Mouse (Mus musculus) MEL (cell line): ENCODE data around the gene Nop10. TPM values are rescaled to one million over a fixed set of nuclear protein-coding genes. Genes with fewer than 3 reads are reported as not detected.

ENCODE experiments used
- DNase-seq: peaks from one replicate; pipeline ENCODE4 v3.0.0; 2011; ENCODE audit warnings: low read depth, low spot score
- H3K27ac ChIP-seq: 2 replicates; pipeline ENCODE4 v1.5.1; 2012; ENCODE audit warnings: low read depth, mild to moderate bottlenecking, control low read depth, low read length, moderate library complexity; ENCODE audit not compliant: control insufficient read depth
- H3K27me3 ChIP-seq, 2 experiments: fragments of 150-350 bp in 1 of 2; sonication (generic) in 1 of 2; 2 replicates each; pipeline ENCODE4 v1.6.1; 2012; ENCODE audit warnings: low read length in 2 of 2, mild to moderate bottlenecking in 2 of 2, improper control_type of control experiment in 1 of 2, moderate library complexity in 1 of 2; ENCODE audit not compliant: insufficient read depth in 2 of 2, control insufficient read depth in 1 of 2
- H3K36me3 ChIP-seq, 2 experiments: 2 replicates each; pipeline ENCODE4 v1.6.1; 2012 to 2014; ENCODE audit warnings: low read length in 2 of 2, improper control_type of control experiment in 1 of 2, inconsistent platforms in 1 of 2, mild to moderate bottlenecking in 1 of 2; ENCODE audit not compliant: insufficient read depth in 2 of 2, control insufficient read depth in 1 of 2
- H3K4me1 ChIP-seq, 2 experiments: fragments of 150-350 bp in 1 of 2; sonication (generic) in 1 of 2; 2 replicates each; pipeline ENCODE4 v1.6.1; 2012; ENCODE audit warnings: low read length in 2 of 2, improper control_type of control experiment in 1 of 2, mild to moderate bottlenecking in 1 of 2; ENCODE audit not compliant: insufficient read depth in 2 of 2, control insufficient read depth in 1 of 2
- H3K4me3 ChIP-seq, 2 experiments: fragments of 150-350 bp in 1 of 2; sonication (generic) in 1 of 2; 2 replicates each; pipeline ENCODE4 v1.5.1; 2012; ENCODE audit warnings: low read depth in 2 of 2, low read length in 2 of 2, mild to moderate bottlenecking in 2 of 2, moderate library complexity in 2 of 2, control low read depth in 1 of 2, improper control_type of control experiment in 1 of 2; ENCODE audit not compliant: control insufficient read depth in 1 of 2, insufficient read depth in 1 of 2
- H3K79me2 ChIP-seq: 2 replicates; pipeline ENCODE4 v1.6.1; 2012; ENCODE audit warnings: mild to moderate bottlenecking, low read length, moderate library complexity; ENCODE audit not compliant: control insufficient read depth, poor library complexity, insufficient read depth
- H3K9ac ChIP-seq: 2 replicates; pipeline ENCODE4 v1.6.1; 2012; ENCODE audit warnings: low read depth, mild to moderate bottlenecking, control low read depth, low read length, moderate library complexity; ENCODE audit not compliant: control insufficient read depth, poor library complexity, severe bottlenecking
- H3K9me3 ChIP-seq: fragments of 150-350 bp; sonication (generic); replicated peaks from 2 replicates; pipeline ENCODE4 v1.6.1; 2012; ENCODE audit warnings: mild to moderate bottlenecking, low read length, improper control_type of control experiment, moderate library complexity; ENCODE audit not compliant: insufficient read depth
- BHLHE40 ChIP-seq: IDR thresholded peaks from 2 replicates; pipeline ENCODE4 v1.6.1; 2012; ENCODE audit warnings: low read depth, mild to moderate bottlenecking, inconsistent platforms, low read length, improper control_type of control experiment, borderline replicate concordance
- CTCF ChIP-seq, 3 experiments: IDR thresholded peaks in 2 of 3; conservative IDR thresholded peaks in 1 of 3; 2 replicates each; pipeline ENCODE4 v1.5.1; 2011 to 2012; ENCODE audit warnings: low read length in 3 of 3, low read depth in 2 of 3, mild to moderate bottlenecking in 2 of 3, improper control_type of control experiment in 1 of 3, inconsistent platforms in 1 of 3, mixed read lengths in 1 of 3, moderate library complexity in 1 of 3; ENCODE audit not compliant: control insufficient read depth in 1 of 3, insufficient read depth in 1 of 3, poor library complexity in 1 of 3, severe bottlenecking in 1 of 3
- E2F4 ChIP-seq: IDR thresholded peaks from 2 replicates; pipeline ENCODE4 v1.6.1; 2011; ENCODE audit warnings: low read depth, low read length, improper control_type of control experiment, borderline replicate concordance
- ELF1 ChIP-seq: IDR thresholded peaks from 2 replicates; pipeline ENCODE4 v1.6.1; 2014; ENCODE audit warnings: low read depth, mild to moderate bottlenecking, inconsistent platforms, low read length, improper control_type of control experiment, moderate library complexity
- HCFC1 ChIP-seq: IDR thresholded peaks from 2 replicates; pipeline ENCODE4 v1.6.1; 2012; ENCODE audit warnings: low read depth, mild to moderate bottlenecking, inconsistent platforms, low read length, improper control_type of control experiment, moderate library complexity
- MAFK ChIP-seq: IDR thresholded peaks from 2 replicates; pipeline ENCODE4 v1.6.1; 2011; ENCODE audit warnings: low read depth, mild to moderate bottlenecking, low read length, improper control_type of control experiment, borderline replicate concordance
- MAX ChIP-seq: IDR thresholded peaks from 2 replicates; pipeline ENCODE4 v1.6.1; 2011; ENCODE audit warnings: low read length, improper control_type of control experiment
- MEF2A ChIP-seq: IDR thresholded peaks from 2 replicates; pipeline ENCODE4 v1.6.1; 2014; ENCODE audit warnings: low read depth, mild to moderate bottlenecking, inconsistent platforms, low read length, improper control_type of control experiment; ENCODE audit not compliant: poor library complexity, insufficient replicate concordance, severe bottlenecking; ENCODE audit errors: extremely low read depth
- NRF1 ChIP-seq: IDR thresholded peaks from 2 replicates; pipeline ENCODE4 v1.6.1; 2014; ENCODE audit warnings: low read depth, mild to moderate bottlenecking, inconsistent platforms, low read length, improper control_type of control experiment, moderate library complexity; ENCODE audit not compliant: poor library complexity, insufficient read depth, severe bottlenecking
- POLR2A ChIP-seq, 2 experiments: IDR thresholded peaks; 2 replicates each; pipeline ENCODE4 v1.6.1; 2011 to 2012; ENCODE audit warnings: low read length in 2 of 2, mild to moderate bottlenecking in 2 of 2, control low read depth in 1 of 2, improper control_type of control experiment in 1 of 2, low read depth in 1 of 2, moderate library complexity in 1 of 2; ENCODE audit not compliant: control insufficient read depth in 1 of 2, insufficient read depth in 1 of 2, poor library complexity in 1 of 2
- POLR2AphosphoS5 ChIP-seq: IDR thresholded peaks from 2 replicates; pipeline ENCODE4 v1.6.1; 2012; ENCODE audit warnings: low read depth, borderline replicate concordance, mild to moderate bottlenecking, inconsistent platforms, low read length, moderate library complexity, mixed read lengths
- SIN3A ChIP-seq: IDR thresholded peaks from 2 replicates; pipeline ENCODE4 v1.6.1; 2012; ENCODE audit warnings: low read length, improper control_type of control experiment, inconsistent platforms
- TAL1 ChIP-seq: IDR thresholded peaks from 2 replicates; pipeline ENCODE4 v1.6.1; 2012; ENCODE audit warnings: mild to moderate bottlenecking, inconsistent platforms, low read length, moderate library complexity, mixed read lengths
- UBTF ChIP-seq: IDR thresholded peaks from 2 replicates; pipeline ENCODE4 v1.6.1; 2012; ENCODE audit warnings: low read depth, mild to moderate bottlenecking, inconsistent platforms, low read length, improper control_type of control experiment, moderate library complexity, borderline replicate concordance; ENCODE audit not compliant: insufficient read depth
- USF1 ChIP-seq: IDR thresholded peaks from 2 replicates; pipeline ENCODE4 v1.6.1; 2014; ENCODE audit warnings: low read depth, mild to moderate bottlenecking, inconsistent platforms, low read length, improper control_type of control experiment, moderate library complexity
- USF2 ChIP-seq, 2 experiments: IDR thresholded peaks; 2 replicates each; pipeline ENCODE4 v1.6.1; 2011 to 2012; ENCODE audit warnings: improper control_type of control experiment in 2 of 2, low read length in 2 of 2, borderline replicate concordance in 1 of 2, inconsistent platforms in 1 of 2, low read depth in 1 of 2, mild to moderate bottlenecking in 1 of 2; ENCODE audit not compliant: insufficient read depth in 1 of 2
- ZC3H11A ChIP-seq: IDR thresholded peaks from 2 replicates; pipeline ENCODE4 v1.6.1; 2012; ENCODE audit warnings: low read depth, mild to moderate bottlenecking, inconsistent platforms, low read length, improper control_type of control experiment
- ZKSCAN1 ChIP-seq: IDR thresholded peaks from 2 replicates; pipeline ENCODE4 v1.6.1; 2012; ENCODE audit warnings: low read depth, mild to moderate bottlenecking, inconsistent platforms, low read length, improper control_type of control experiment, moderate library complexity
- ZMIZ1 ChIP-seq: IDR thresholded peaks from 2 replicates; pipeline ENCODE4 v1.6.1; 2012; ENCODE audit warnings: low read depth, mild to moderate bottlenecking, inconsistent platforms, low read length, improper control_type of control experiment, moderate library complexity
- ZNF384 ChIP-seq: IDR thresholded peaks from 2 replicates; pipeline ENCODE4 v1.6.1; 2012; ENCODE audit warnings: low read depth, mild to moderate bottlenecking, inconsistent platforms, low read length, improper control_type of control experiment
- polyA plus RNA-seq, 2 experiments: library from polyadenylated mRNA; stranded (reverse) in 1 of 2; unstranded in 1 of 2; fragments of >175 nt in 1 of 2; fragments of >200 nt in 1 of 2; gene quantifications; 2 replicates each; pipeline versions ENCODE4 v1.2.1 to v1.2.4; 2012; ENCODE audit warnings: low replicate concordance in 2 of 2, low read depth in 1 of 2; ENCODE audit not compliant: insufficient read length in 2 of 2, insufficient read depth in 1 of 2, missing spikeins in 1 of 2
- total RNA-seq: library from RNA; depleted of rRNA; stranded (reverse); fragments of 300-350 nt; gene quantifications from 2 replicates; pipeline ENCODE4 v1.2.3, GENCODE M21; 2012

Nop10 gene
- total and polyA plus RNA-seq, 3 experiments, result 253 to 275 TPM; not detected in 1

- H3K79me2 ChIP-seq, result no peaks in the 10 kb centered on the region
- no peak overlapping the region for H3K9ac ChIP-seq
- no peaks in the 10 kb centered on the region for H3K4me1 ChIP-seq
- H3K9me3 ChIP-seq, result no peaks in the 10 kb centered on the region
- TF ChIP-seq MAFK (no peak), SIN3A (no peak), ZC3H11A (no peak), ZNF384 (no peak), NRF1 (no peak), ELF1 (no peak), POLR2AphosphoS5 (no peak), USF2 (IDR thresholded peaks at IDR 0.05; ENCODE audit: borderline replicate concordance in 1 of 2, insufficient read depth in 1 of 2, low read depth in 1 of 2, low read length in 2 of 2) (no peak), UBTF (no peak), E2F4 (no peak), MAX (no peak), TAL1 (no peak), USF1 (no peak), HCFC1 (no peak), ZKSCAN1 (no peak), BHLHE40 (no peak), POLR2A (IDR thresholded peaks at IDR 0.05; ENCODE audit: control insufficient read depth in 1 of 2, insufficient read depth in 1 of 2, low read depth in 1 of 2, low read length in 2 of 2, poor library complexity in 1 of 2) (no peak), MEF2A (no peak), CTCF (IDR thresholded peaks at IDR 0.05 in 2 of 3, conservative IDR thresholded peaks at IDR 0.05 in 1 of 3; ENCODE audit: control insufficient read depth in 1 of 3, insufficient read depth in 1 of 3, low read depth in 2 of 3, low read length in 3 of 3, poor library complexity in 1 of 3, severe bottlenecking in 1 of 3) (no peak), ZMIZ1 (no peak)
- TF ChIP-seq, all 39 proteins: peak for 0
- no peak overlapping the region for H3K27ac ChIP-seq
- DNase-seq, result no peak
- H3K27me3 ChIP-seq, result no peaks in the 10 kb centered on the region
- no peaks in the 10 kb centered on the region for H3K36me3 ChIP-seq
- H3K4me3 ChIP-seq, result no peak overlapping the region
These were observed 14.4 kb upstream of the Nop10 start for GRCm38 (mm10) chr2:112247323-112247722.
